10 mouse cellular contexts compared by ENCODE assay signal in genomic region chrX:102689252-102689651, GRCm38 (mm10). TPM values are rescaled to one million over a fixed set of nuclear protein-coding genes. Genes with fewer than 3 reads are reported as not detected.
DNase-seq lines count a peak whose midpoint lies in the region; ATAC-seq and TF ChIP-seq lines count a peak whose summit lies in the region.
"Not testable (repeated sequence)": the region's sequence is repeated elsewhere in the genome, so short reads cannot be mapped to it uniquely, and the experiment has no call there.
"Had no signal": no experiment of that assay in that cellular context is flagged by ENCODE, and none has a peak within 500 bp of the region (broad histone marks: within the 10 kb centered on the region; RNA-seq: fewer than 3 reads in every experiment).

No protein-coding gene starts in this region.

- ATAC-seq in Patski, result peak; percentile 31
- peak; percentile 75 for ATAC-seq in forebrain, embryonic 15.5 days (replicated peaks)
- 0 out of 2 replicates have a peak, but pooled peaks have one; percentile 32 for ATAC-seq in hindbrain, embryonic 12.5 days (ENCODE audit: low FRiP score)
- ATAC-seq in neural tube, embryonic 11.5 days (ENCODE audit: insufficient read depth, low FRiP score, low TSS enrichment), result not testable (repeated sequence)

- not testable (repeated sequence) for H3K4me3 ChIP-seq in forebrain, embryonic 15.5 days; hindbrain, embryonic 12.5 days; liver, adult 2 months (ENCODE audit: insufficient read depth, low read depth, low read length); neural tube, embryonic 11.5 days (ENCODE audit: low read depth, low read length)

- H3K79me2 ChIP-seq in liver, adult 2 months (ENCODE audit: control insufficient read depth, insufficient read depth, low read length), result not testable (repeated sequence)

- not testable (repeated sequence) for H3K36me3 ChIP-seq in forebrain, embryonic 15.5 days; hindbrain, embryonic 12.5 days; liver, adult 2 months (ENCODE audit: control insufficient read depth, insufficient read depth, low read length); neural tube, embryonic 11.5 days (ENCODE audit: control insufficient read depth, insufficient read depth, low read length)

- in situ Hi-C loops in Patski (cut with MboI; ENCODE audit: low pct_unique_long_range_greater_than_20kb), result not testable (repeated sequence)

- not testable (repeated sequence) for H3K9ac ChIP-seq in forebrain, embryonic 15.5 days (replicated peaks); hindbrain, embryonic 12.5 days; liver, adult 2 months (ENCODE audit: low read depth, low read length); neural tube, embryonic 11.5 days (ENCODE audit: low read length)

- not testable (repeated sequence) for DNase-seq in Patski (ENCODE audit: low read depth, low spot score)
- peak; percentile 2 for DNase-seq in cerebellum, adult 9-11 months
- DNase-seq in layer of hippocampus, adult 18-20 months (ENCODE audit: low spot score in 2 of 2), result peak; percentile 14 to 21
- peak; percentile 1 for DNase-seq in liver, adult 2 months (ENCODE audit: extremely low read depth, low read depth, low spot score)
- peak; percentile 16 for DNase-seq in neural tube, embryonic 11.5 days (ENCODE audit: low spot score)
- peak; percentile 4 for DNase-seq in thymus, postnatal 0 days (ENCODE audit: low spot score)

- H3K27me3 ChIP-seq in Patski; forebrain, embryonic 15.5 days; hindbrain, embryonic 12.5 days; liver, adult 2 months (ENCODE audit: control insufficient read depth, insufficient read depth, low read length); neural tube, embryonic 11.5 days (ENCODE audit: control insufficient read depth, insufficient read depth, low read length): not testable (repeated sequence)

- TF ChIP-seq CTCF in Patski (IDR thresholded peaks at IDR 0.05), result peak; percentile 24
- peak; percentile 30; the same call in 1 of the 2 replicates for TF ChIP-seq CTCF in liver, adult 2 months (IDR thresholded peaks at IDR 0.05; ENCODE audit: low read depth, low read length)

- not testable (repeated sequence) for TF ChIP-seq POLR2A in liver, adult 2 months (IDR thresholded peaks at IDR 0.05; ENCODE audit: extremely low read depth, insufficient read depth, low read length)

- not testable (repeated sequence) for H3K4me1 ChIP-seq in forebrain, embryonic 15.5 days; hindbrain, embryonic 12.5 days; liver, adult 2 months (ENCODE audit: control insufficient read depth, insufficient read depth, low read length); neural tube, embryonic 11.5 days (ENCODE audit: control insufficient read depth, insufficient read depth, low read length)

- H3K27ac ChIP-seq in forebrain, embryonic 15.5 days (replicated peaks); hindbrain, embryonic 12.5 days; liver, adult 2 months (replicated peaks; ENCODE audit: insufficient read depth, low read depth, low read length); neural tube, embryonic 11.5 days (ENCODE audit: low read depth, low read length): not testable (repeated sequence)

- not testable (repeated sequence) for H3K9me3 ChIP-seq in forebrain, embryonic 15.5 days; hindbrain, embryonic 12.5 days (replicated peaks); neural tube, embryonic 11.5 days (ENCODE audit: control insufficient read depth, low read length)

- 14% methylated on average over 4 of the region's 4 CpGs for WGBS in forebrain, embryonic 15.5 days
- WGBS in hindbrain, embryonic 12.5 days, result 15% methylated on average over 4 of the region's 4 CpGs
- 11% methylated on average over 4 of the region's 4 CpGs for WGBS in liver, adult 2 months
- 25% methylated on average over 1 of the region's 4 CpGs for WGBS in neural tube, embryonic 11.5 days

- CTCF ChIA-PET in Patski (lab: Charles Lee), result not testable (repeated sequence)

- POLR2A ChIA-PET in Patski (lab: Charles Lee), result not testable (repeated sequence)

- not testable (repeated sequence) for H3K4me2 ChIP-seq in forebrain, embryonic 15.5 days (replicated peaks); hindbrain, embryonic 12.5 days (replicated peaks); neural tube, embryonic 11.5 days (ENCODE audit: low read depth)

RNA-seq across cellular contexts. Expression of gene Gm3880, which starts 2.5 kb away (rescaled TPM):
- not detected for polyA plus RNA-seq in Patski (2021)
- not detected in 2 replicates for polyA plus RNA-seq in forebrain, embryonic 15.5 days (2015; fragmentation: Nextera tagmentation; extraction: Ambion mirVana)
- polyA plus RNA-seq in hindbrain, embryonic 12.5 days (2016; fragmentation: Nextera tagmentation; extraction: Ambion mirVana), result not detected in 2 replicates
- total RNA-seq in layer of hippocampus, adult 18-20 months (2021), result not detected
- not detected in 2 replicates for total RNA-seq in liver, adult 2 months (2014; rRNA removed)
- not detected in 2 replicates for polyA plus RNA-seq in liver, adult 2 months (2012; rRNA removed)
- not detected in 2 replicates for polyA plus RNA-seq in neural tube, embryonic 11.5 days (2014; fragmentation: Nextera tagmentation; extraction: Ambion mirVana)
- not detected in 2 replicates for polyA plus RNA-seq in thymus, postnatal 0 days (2015; fragmentation: Nextera tagmentation; extraction: Ambion mirVana)
- polyA plus RNA-seq: heart, embryonic 13.5 days; limb, embryonic 12.5 days had no signal

RNA-seq across cellular contexts. Expression of gene Gm9112, which starts 18.2 kb away (rescaled TPM):
- polyA plus RNA-seq in Patski (2021), result not detected
- polyA plus RNA-seq in forebrain, embryonic 15.5 days (2015; fragmentation: Nextera tagmentation; extraction: Ambion mirVana), result not detected in 2 replicates
- polyA plus RNA-seq in hindbrain, embryonic 12.5 days (2016; fragmentation: Nextera tagmentation; extraction: Ambion mirVana), result not detected in 2 replicates
- total RNA-seq in layer of hippocampus, adult 18-20 months (2021), result not detected
- not detected in 2 replicates for total RNA-seq in liver, adult 2 months (2014; rRNA removed)
- polyA plus RNA-seq in liver, adult 2 months (2012; rRNA removed), result not detected in 2 replicates
- not detected in 2 replicates for polyA plus RNA-seq in neural tube, embryonic 11.5 days (2014; fragmentation: Nextera tagmentation; extraction: Ambion mirVana)
- polyA plus RNA-seq in thymus, postnatal 0 days (2015; fragmentation: Nextera tagmentation; extraction: Ambion mirVana), result not detected in 2 replicates
- polyA plus RNA-seq: heart, embryonic 13.5 days; limb, embryonic 12.5 days had no signal

RNA-seq across cellular contexts. Expression of gene Dmrtc1b, which starts 18.4 kb away (rescaled TPM):
- polyA plus RNA-seq in Patski (2021), result not detected
- not detected in 2 replicates for polyA plus RNA-seq in forebrain, embryonic 15.5 days (2015; fragmentation: Nextera tagmentation; extraction: Ambion mirVana)
- polyA plus RNA-seq in hindbrain, embryonic 12.5 days (2016; fragmentation: Nextera tagmentation; extraction: Ambion mirVana), result not detected in 2 replicates
- total RNA-seq in layer of hippocampus, adult 18-20 months (2021), result not detected
- not detected in 2 replicates for total RNA-seq in liver, adult 2 months (2014; rRNA removed)
- not detected in 2 replicates for polyA plus RNA-seq in liver, adult 2 months (2012; rRNA removed)
- polyA plus RNA-seq in neural tube, embryonic 11.5 days (2014; fragmentation: Nextera tagmentation; extraction: Ambion mirVana), result not detected in 2 replicates
- 0.10 TPM in 1 of 2 replicates, not detected in the other for polyA plus RNA-seq in thymus, postnatal 0 days (2015; fragmentation: Nextera tagmentation; extraction: Ambion mirVana)
- polyA plus RNA-seq: heart, embryonic 13.5 days; limb, embryonic 12.5 days had no signal

RNA-seq across cellular contexts. Expression of gene Phka1, which starts 45.2 kb away (rescaled TPM):
- 18.3 TPM for polyA plus RNA-seq in Patski (2021)
- polyA plus RNA-seq in forebrain, embryonic 15.5 days (2015; fragmentation: Nextera tagmentation; extraction: Ambion mirVana), result 4.1 and 4.8 TPM in 2 replicates
- 7.8 and 9.5 TPM in 2 replicates for polyA plus RNA-seq in hindbrain, embryonic 12.5 days (2016; fragmentation: Nextera tagmentation; extraction: Ambion mirVana)
- total RNA-seq in layer of hippocampus, adult 18-20 months (2021), result 10 to 100 TPM; 22.3 to 24.3 TPM
- 4.5 and 5.4 TPM in 2 replicates for total RNA-seq in liver, adult 2 months (2014; rRNA removed)
- 2.1 and 2.2 TPM in 2 replicates for polyA plus RNA-seq in liver, adult 2 months (2012; rRNA removed)
- polyA plus RNA-seq in neural tube, embryonic 11.5 days (2014; fragmentation: Nextera tagmentation; extraction: Ambion mirVana), result 6.3 and 6.8 TPM in 2 replicates
- polyA plus RNA-seq in thymus, postnatal 0 days (2015; fragmentation: Nextera tagmentation; extraction: Ambion mirVana), result 0.70 and 0.78 TPM in 2 replicates
